Mouse (Mus musculus) heart, postnatal 14 days (tissue): ENCODE data around the gene Zkscan3. TPM values are rescaled to one million over a fixed set of nuclear protein-coding genes. Genes with fewer than 3 reads are reported as not detected.
A peak's percentile ranks its signal among the peaks of the same experiment; 100 is the strongest.

ENCODE experiments used
- DNase-seq, 2 experiments: peaks; one replicate each; pipeline ENCODE4 v3.0.0; 2021 to 2022
- intact Hi-C: fragments of 180-260 bp; cut with DNase I; formaldehyde crosslinking; loops from one replicate; pipeline ENCODE4 v1.15.1; 2025
- long read RNA-seq, 2 experiments: library from polyadenylated mRNA; stranded (forward); transcript quantifications; one replicate each; pipeline ENCODE4 v2.0.0; 2021
- total RNA-seq, 2 experiments: library from RNA; stranded (reverse); gene quantifications; 2 replicates each; pipeline ENCODE4 v1.2.3; 2021

Gene Zkscan3
- total RNA-seq: 10 to 100 TPM; 34.3 to 38.2 TPM
- long read RNA-seq, experiment 1, transcript Zkscan3-203 (6 exons, 2,600 nt): major isoform, 20 of 49 reads
- long read RNA-seq, experiment 1, transcript Zkscan3-201 (6 exons, 2,561 nt): minor isoform, 19 of 49 reads
- long read RNA-seq, experiment 1, partial matches to known transcripts: 1 of 49 reads
- long read RNA-seq, experiment 1, other reads (novel, unspliced or antisense): 8 of 49 reads
- long read RNA-seq, experiment 2, transcript Zkscan3-201 (6 exons, 2,561 nt): major isoform, 14 of 49 reads
- long read RNA-seq, experiment 2, transcript Zkscan3-207 (5 exons, 2,101 nt): minor isoform, 5 of 49 reads
- long read RNA-seq, experiment 2, transcript Zkscan3-203 (6 exons, 2,600 nt): major isoform, 14 of 49 reads
- long read RNA-seq, experiment 2, partial matches to known transcripts: 2 of 49 reads
- long read RNA-seq, experiment 2, other reads (novel, unspliced or antisense): 14 of 49 reads

DNA sequence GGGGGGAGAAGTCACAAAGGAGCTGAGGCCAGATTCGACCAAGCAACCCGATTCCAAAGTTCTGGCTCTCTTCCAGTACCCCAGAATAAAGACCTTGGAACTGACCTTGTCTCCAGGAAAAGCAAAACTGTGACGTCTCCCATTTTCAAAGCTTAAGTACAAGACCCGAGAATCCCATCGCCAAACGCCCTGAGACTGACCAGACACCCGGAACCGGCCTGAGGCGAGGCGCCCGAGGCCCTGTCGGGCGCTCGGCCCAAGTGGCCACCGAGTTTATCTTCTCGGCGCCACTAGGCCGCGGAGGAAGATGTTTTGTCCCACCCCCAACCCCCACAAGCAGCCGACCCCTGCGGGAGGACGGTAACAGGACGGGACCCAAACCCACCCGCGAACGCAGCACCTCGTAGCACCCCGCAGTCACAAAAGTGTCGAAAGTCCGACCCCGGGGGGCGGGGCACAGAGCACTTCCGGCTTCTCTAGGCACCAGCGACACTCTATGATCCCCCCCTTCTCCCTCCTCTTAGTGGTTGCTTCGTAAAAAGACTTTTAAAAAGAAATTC is at the start of gene Zkscan3:
Gene Zkscan3, minus strand, starts transcription at position 469 of the 560 bp plus-strand sequence.
- intact Hi-C loops: loop anchor here (2.0 to 10.0 kb wide), 5 partner anchors 40 to 622 kb away; partner anchors contain the start of genes Zkscan8, Zscan12 and Zscan26

DNA sequence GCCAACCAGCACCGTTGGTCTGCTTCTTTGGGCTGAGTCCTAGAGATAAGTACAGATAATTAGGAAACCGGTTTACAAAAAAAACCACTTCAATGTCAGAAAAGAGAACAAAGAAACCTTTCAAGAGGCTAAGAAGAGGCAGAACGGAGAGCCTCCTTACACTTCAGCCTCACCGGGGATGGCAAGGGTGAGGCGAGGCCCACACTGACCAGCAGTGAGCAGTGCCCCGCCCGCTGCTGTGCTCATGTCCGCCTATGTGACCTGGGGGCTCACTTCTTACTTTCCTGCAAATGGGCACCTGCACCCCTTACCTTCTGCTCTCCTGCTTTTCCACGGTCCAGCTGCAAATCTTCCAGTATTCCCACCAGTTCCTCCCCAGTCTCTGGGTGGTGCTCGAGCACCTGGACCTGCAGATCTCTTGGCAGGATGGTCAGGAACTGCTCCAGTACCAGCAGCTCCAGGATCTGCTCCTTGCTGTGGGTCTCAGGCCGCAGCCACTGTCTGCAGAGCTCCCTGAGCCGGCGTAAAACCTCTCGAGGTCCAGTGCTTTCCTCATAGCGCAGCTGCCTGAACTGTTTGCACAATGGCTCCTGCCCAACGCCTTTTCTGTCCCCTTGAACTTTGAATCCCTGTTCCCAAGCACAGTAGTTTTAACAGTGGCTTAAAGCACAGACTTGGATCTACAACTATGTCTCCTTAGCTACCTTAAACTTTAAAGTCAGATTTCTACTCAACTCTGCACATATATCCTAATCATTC is 45.5 kb upstream of the Zkscan3 start:
- intact Hi-C loops: no loop called here
- DNase-seq: no peak

More for the DNA sequence above, at the start of gene Zkscan3:
- DNase-seq: peak; percentile 87 to 88

DNA sequence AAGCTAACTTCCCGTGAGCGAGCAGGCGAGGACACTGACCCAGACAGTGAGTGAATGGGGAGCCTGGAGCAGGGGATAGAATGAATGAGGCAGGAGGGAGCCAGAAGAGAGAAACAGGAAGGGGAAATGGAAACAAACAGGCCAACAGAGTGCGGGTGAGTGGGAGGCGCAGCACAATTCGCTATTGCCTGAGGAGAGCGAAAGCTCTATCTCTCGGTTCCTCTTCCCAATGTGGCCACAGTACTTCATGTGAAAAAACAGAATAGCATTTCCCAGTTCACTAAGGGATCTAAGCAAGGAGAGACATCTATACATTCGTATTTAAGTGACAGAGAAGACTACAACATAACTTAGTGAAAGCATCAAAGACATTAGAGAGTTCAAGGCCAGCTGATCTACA is 44.2 kb upstream of the Zkscan3 start:
- intact Hi-C loops: no loop called here
- DNase-seq: no peak

DNA sequence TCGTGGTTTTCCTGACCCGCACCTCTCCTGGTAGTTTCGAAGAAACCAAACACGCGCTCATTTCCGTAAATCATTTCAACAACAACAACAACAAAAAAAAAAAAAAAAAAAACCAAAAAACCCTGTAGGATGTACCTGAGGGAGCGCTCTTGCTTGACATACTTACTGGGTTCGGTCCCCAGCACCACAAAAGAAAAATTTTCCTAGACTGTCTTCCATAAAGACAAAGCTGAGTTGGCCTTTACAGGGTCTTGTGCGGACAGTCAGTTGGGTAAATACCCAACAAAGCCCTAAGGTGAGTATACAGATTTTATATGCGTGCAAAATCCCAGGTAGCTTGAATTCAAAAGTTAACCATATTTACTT is 38.6 kb upstream of the Zkscan3 start:
- intact Hi-C loops: no loop called here
- DNase-seq: no peak

DNA sequence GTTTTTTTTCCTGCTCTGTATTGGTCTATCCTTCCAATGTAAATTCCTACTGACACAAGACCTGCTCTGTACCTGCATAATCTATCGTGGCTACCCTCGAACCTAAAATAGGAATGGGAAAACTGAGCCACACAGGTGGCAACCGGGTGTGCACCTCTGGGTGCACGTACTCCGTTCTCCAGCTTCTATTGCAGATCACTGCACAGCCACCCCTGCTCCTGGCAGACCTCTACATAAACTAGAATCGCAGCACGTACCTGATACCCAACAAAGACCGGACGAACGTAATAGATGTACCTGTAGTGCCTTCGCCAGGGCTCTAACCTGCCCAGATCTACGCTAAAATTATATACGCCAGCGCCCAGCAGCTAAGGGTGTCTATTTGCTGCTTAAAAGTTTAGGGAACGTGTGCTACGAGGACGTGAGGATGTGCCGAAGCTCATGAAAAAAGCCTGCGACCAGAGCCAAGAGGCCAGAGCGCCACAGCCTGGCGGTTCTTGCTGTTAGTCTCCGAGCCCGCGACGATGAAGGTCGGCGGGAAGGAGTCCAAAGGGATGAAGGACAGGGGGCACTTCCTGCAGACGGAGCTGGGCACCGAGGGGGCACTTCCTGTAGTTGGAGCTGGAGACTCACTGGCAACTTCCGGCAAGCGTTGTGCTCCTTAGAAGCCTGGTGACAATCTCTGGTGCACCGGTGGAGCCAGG is 38.1 kb upstream of the Zkscan3 start, which contains the start of gene Pgbd1:
Gene Pgbd1, minus strand, starts transcription at position 556 of the 704 bp plus-strand sequence.
- intact Hi-C loops: no loop called here

DNA sequence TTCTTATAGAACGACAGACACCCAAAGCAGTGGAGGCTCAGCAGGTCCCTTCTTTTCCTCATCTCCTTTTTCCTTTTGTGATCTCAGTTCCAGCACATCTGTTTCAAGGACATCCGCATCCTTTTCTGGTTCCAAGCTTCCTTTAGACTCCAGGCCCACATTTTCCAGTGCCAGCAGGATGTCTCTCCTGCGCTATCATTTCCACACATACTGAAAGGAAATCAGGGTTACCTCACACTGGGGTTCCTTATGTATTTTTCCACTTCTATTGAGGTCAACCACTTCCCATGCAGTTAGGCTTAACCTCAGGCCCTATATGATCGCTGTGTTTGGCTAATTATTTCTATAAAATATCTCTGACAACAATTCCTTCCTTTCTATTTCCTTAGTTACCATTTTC is 32.9 kb upstream of the Zkscan3 start:
- no peak for DNase-seq
- intact Hi-C loops: loop anchor here (2.0 kb wide), 1 partner anchor 25 kb away; no protein-coding TSS in a partner anchor

More for the DNA sequence above, 38.1 kb upstream of the Zkscan3 start, which contains the start of gene Pgbd1:
- peak; percentile 52 to 63 for DNase-seq

DNA sequence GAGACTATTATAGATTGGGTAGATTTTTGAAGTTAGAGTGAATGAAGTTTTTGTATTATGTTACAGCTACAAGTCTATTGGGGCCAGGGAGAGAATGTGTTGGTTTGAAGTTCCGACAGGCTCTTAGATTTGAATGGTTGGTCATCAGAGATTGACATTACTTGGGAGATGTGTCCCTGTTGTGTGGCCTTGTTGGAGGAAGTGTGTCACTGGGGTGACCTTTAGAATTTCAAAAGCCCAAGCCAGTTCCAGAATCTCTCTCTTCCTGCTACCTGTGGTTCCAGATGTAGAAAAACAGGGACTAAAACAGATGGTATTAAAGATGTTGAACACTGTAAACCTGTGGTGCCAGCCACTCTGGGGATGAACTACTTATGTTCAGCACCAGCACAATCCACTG is 25.1 kb upstream of the Zkscan3 start:
- intact Hi-C loops: no loop called here
- no peak for DNase-seq

DNA sequence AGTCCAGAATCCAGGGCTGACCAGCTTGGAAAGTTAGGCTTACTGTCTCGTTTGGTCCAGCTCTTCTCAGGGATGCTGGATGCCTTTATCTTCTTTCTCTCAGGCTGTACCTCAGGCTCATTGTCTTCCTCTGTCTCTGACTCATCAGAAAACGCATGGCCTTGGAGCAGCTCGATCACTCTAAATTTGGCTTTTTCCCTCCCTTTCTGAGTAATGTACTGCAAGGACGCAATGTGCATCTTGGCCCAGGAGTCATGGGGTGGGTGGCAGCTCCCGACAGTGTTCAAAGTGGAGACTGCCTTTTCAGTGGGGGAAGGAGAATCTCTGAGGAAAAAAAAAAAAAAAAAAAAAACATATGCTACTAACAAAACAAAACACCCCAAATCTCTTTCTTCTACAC is 20.7 kb upstream of the Zkscan3 start:
- intact Hi-C loops: no loop called here
- no peak for DNase-seq

DNA sequence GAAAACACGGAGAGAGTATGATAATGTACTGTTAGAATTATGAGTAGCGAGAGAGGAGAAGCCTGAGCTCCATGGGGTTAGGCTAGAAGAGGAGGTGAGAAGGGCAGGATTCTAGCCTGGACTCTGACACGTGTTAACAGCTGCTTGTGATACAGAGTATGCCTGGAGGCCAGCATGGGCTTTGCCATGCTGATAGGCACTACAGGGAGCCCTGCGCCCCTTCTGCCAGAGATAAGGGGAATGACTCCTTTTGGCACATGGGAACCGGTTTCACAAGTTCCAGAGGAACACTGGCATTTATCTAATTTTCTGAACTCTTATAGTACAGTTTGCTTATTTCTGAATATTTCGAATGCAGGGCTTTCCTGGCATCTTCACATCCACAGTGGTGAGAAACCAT is 16.3 kb upstream of the Zkscan3 start:
- intact Hi-C loops: no loop called here
- no peak for DNase-seq

DNA sequence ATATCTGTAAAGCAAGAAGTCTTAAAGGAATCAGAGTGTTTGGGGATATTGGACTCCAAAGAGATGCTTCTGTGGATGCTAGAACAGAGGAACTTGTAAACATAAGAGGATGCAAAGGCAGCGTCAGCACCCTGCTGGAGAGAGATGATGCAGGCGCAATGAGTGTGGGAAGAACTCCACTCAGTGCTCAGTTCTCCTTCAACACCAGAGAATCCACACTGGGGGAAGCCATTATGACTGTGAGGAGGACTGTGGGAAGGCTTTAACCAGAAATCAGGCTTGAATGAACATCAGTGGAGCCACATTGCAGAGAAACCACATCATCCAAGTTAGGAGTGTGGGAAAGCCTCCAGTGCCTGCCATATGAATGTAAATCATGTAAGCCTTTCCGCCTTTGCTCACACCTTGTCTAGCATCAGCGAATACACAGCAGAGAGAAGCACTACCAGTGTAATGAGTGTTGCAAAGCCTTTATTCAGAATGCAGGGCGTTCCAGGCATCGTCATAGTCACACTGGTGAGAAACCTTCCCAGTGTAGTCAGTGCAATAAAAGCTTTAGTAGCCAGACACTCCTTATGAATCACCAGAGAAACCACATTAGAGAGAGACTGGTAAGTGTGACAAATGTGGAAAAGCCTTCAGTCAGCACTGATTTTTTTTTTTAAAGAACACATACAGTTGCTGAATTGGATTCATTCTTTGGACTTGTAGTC is 14.9 kb upstream of the Zkscan3 start:
- intact Hi-C loops: no loop called here
- DNase-seq: no peak

DNA sequence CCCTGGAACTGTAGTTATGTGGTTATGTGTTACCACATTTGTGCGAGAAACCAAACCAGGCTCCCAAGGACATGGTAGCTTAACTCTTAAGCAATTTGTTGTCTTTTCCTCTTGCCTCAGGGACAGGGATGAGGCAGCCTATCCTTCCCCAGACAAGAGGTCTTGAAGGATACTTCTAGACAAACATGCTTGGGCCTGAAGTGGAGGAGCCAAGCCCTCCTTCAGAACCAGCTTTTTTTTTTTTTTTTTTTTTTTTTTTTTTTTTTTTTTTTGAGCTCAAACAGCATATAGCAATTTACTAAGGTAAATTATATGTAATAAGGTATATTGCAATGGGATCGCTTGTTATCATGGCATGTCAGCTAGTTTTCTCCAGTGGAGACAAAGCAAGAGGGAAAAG is 13.2 kb upstream of the Zkscan3 start:
- DNase-seq: no peak
- intact Hi-C loops: no loop called here

DNA sequence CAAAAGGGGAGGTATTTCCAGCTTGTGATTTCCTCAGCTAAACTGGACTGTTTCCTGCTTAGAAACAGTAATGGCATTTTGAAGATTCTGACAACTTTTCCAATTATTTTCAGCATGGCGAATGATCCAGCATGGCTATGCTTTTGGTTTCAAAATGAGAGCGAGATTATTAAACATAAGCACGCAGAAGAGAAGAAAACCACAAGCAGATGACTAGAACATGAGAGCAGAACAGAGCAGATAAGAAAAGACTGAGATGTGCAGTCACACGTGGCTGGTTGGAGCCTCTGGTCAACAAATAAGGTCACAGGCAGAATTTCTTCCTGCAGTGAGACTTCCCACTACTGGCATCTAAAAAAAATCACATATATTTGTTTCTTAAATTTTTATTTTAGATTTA is 12.7 kb upstream of the Zkscan3 start:
- DNase-seq: no peak
- intact Hi-C loops: no loop called here

DNA sequence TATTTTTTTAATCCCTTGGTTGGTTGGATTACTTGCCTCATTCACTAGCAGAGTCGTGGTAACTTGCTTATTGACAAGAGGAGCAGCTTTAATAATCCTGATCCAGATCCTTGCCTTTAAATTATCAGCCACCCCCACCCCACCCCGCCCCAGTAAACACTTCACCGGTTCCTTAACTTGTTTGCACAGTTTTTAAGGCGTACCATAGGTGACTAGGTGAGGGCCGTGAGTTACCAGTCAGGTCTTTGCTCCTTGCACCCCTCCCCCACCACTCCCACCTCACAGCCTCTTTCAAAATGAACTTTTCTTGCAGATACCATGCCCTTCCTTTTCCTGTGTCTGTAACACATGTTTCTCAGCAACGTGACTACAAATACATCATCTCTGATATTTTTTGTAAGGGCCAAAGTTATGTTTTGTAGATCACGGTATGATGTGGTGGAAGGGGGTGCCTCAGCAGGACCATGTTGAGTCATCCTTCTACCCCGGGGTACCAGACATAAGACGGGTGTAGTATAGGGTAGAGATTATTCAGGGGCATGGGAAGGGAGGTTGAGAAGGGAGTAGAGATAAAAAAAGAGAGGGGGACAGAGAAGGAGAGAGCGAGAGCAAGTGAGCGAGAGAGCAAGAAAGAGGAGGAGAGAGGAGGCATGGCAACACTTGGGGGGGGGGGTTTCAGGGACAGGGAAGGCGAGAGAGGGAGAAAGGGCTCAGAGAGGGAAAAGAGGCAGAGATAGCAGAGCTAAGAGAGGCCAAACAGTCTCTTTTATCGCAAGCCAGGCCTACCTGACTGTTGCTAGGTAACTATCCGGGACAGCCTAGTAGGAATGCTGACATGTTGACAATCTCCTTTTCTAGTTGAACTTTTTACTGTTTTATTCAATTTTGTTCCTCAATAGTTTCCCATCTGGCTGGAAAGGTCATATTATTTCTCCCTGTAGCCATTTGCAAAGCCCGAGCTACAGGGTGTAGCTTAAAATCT is 12.0 kb upstream of the Zkscan3 start:
- intact Hi-C loops: no loop called here
- DNase-seq: no peak

DNA sequence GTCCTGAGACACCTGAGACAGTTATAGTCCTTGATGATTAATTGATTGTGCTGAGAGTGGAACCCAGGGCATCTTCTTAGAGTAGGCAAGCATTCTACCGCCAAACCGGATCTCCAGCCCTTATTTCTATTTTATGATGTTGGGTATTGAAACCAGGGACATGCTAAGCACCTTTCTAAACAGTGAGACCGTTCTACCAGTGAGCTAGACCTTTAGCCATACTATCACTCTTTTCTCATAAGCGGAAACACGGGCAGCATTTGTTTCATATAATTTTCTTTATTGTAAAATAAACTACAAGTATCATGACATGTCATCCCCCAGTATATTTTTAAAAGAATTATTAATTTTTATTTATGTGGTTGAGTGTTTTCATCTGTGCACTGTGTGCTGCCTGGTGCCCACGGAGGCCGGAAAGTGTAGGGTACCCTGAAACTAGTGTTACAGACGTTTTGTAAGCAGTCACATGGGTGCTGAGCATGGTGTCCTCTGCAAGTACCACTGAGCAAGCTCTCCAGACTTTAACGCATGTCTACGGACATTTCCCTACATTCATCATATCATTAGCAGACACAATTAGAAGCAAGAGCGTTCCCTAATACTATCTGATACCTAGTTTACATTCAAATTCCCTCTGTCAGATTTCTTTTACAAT is 6.4 kb upstream of the Zkscan3 start:
- intact Hi-C loops: loop anchor here (10.0 kb wide), 1 partner anchor 616 kb away; no protein-coding TSS in a partner anchor

DNA sequence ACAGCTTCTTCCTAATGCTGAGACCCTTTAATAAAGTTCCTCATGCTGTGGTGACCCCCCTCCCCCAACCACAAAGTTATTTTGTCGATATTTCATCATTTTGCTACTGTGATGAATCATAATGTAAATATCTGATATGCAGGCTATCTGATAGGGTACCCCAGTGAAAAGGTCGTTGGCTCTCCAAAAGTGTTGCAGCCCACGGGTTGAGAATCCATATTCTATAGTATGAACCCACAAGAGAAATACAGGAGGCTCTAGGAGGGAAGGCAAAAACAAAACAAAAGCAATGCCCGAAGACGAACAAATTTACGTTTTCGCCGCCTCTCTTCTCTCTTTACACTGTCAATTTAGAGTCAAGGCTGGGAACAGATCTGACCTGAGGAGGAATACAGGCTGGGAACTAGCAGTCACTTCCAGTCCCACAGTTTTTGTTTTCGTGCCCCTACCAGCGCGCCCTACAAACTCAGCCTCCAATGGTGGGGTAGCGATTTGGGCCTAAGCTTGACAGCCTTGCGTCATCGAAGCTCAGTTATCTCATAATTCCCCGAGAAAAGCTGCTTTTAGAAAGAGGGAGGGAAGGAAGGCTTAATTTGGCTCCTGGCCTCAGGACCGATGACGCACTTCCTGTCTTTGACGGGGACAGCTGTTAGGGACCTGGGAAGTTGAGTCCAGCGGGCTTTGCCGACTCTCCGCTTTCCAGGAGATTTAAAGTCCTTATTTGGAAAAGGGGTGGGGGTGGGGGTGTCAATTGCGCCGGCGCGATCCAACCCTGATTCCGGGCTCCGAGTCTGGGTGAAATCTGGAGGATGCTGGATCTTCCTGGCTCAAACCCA is 5.6 kb upstream of the Zkscan3 start:
- DNase-seq: peak; percentile 79 to 86
- intact Hi-C loops: loop anchor here (10.0 kb wide), 1 partner anchor 617 kb away; no protein-coding TSS in a partner anchor

More for the DNA sequence above, 6.4 kb upstream of the Zkscan3 start:
- no peak for DNase-seq

DNA sequence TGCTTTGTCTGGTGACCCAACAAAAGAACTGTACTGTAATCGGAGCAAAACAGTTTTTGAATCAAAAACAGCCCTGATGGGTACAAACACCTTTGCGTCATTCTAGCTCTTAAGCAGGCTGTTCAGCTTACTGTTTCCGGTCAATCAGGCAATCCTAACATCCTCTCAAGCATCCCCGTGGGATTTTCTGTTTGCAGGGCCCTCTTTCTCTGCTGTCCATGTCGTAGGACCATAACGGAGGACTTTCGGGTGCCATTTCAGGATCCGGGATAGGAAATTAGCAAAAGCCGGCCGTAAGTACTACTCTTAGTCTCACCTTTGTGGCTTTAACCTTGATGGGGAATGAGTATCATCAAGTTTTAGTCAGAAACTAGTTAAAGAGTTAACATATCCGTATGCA is 4.8 kb upstream of the Zkscan3 start:
- no peak for DNase-seq
- intact Hi-C loops: loop anchor here (10.0 kb wide), 1 partner anchor 617 kb away; no protein-coding TSS in a partner anchor

DNA sequence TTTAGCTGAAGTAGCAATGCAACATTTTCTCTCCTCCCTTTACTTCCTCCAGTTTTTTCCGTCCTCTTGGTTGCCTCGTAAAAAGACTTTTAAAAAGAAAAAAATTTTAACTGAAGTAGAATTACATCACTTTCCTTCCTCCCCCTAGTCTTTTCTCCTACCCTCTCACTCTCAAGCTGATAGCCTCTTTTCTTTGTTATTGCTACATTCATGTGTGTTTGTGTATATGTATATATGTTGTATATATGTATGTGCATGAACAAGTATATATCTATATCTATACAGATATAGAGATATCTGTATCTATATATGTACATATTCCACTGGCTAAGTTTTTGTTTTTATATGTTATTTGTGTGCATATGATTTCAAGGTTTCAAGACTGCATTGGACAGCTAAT is 293 bp upstream of the Zkscan3 start:
- intact Hi-C loops: loop anchor here (2.0 to 10.0 kb wide), 5 partner anchors 40 to 622 kb away; partner anchors contain the start of genes Zkscan8, Zscan12 and Zscan26
- DNase-seq: no peak
